Mouse (Mus musculus) intestine, postnatal 0 days (tissue): ENCODE measurements around the gene Robo2. TPM values are rescaled to one million over a fixed set of nuclear protein-coding genes. Genes with fewer than 3 reads are reported as not detected.
"Not testable (repeated sequence)": the region's sequence is repeated elsewhere in the genome, so short reads cannot be mapped to it uniquely, and the experiment has no call there.

Source experiments
- ATAC-seq: fragments of 200-750 bp; cut with Nextera tagmentation; 2 replicates; pipeline ENCODE4 v1.8.0; 2017; ENCODE audit warnings: mild to moderate bottlenecking, moderate TSS enrichment, moderate library complexity
- H3K27ac ChIP-seq: fragments of 300-500 bp; sonication (generic); 2 replicates; pipeline ENCODE4 v1.5.1; 2014; ENCODE audit warnings: mild to moderate bottlenecking, low read depth, low read length, moderate library complexity
- H3K27me3 ChIP-seq: fragments of 300-500 bp; sonication (generic); replicated peaks from 2 replicates; pipeline ENCODE4 v1.6.1; 2014; ENCODE audit warnings: low read length, mixed read lengths; ENCODE audit not compliant: control insufficient read depth, insufficient read depth
- H3K36me3 ChIP-seq: fragments of 300-500 bp; sonication (generic); 2 replicates; pipeline ENCODE4 v1.6.1; 2014; ENCODE audit warnings: mild to moderate bottlenecking, moderate library complexity; ENCODE audit not compliant: control insufficient read depth, insufficient read depth
- H3K4me1 ChIP-seq: fragments of 300-500 bp; sonication (generic); replicated peaks from 2 replicates; pipeline ENCODE4 v1.6.1; 2014; ENCODE audit warnings: antibody characterized with exemption, low read length, mixed read lengths; ENCODE audit not compliant: control insufficient read depth, insufficient read depth
- H3K4me2 ChIP-seq: fragments of 300-500 bp; sonication (generic); replicated peaks from 2 replicates; pipeline ENCODE4 v1.6.1; 2014; ENCODE audit warnings: low read depth, mild to moderate bottlenecking, moderate library complexity
- H3K4me3 ChIP-seq: fragments of 300-500 bp; sonication (generic); 2 replicates; pipeline ENCODE4 v1.5.1; 2014; ENCODE audit warnings: low read depth, low read length
- H3K9ac ChIP-seq: fragments of 300-500 bp; sonication (generic); 2 replicates; pipeline ENCODE4 v1.6.1; 2014; ENCODE audit warnings: mild to moderate bottlenecking, low read depth, low read length
- H3K9me3 ChIP-seq: fragments of 300-500 bp; sonication (generic); 2 replicates; pipeline ENCODE4 v1.6.1; 2016; ENCODE audit warnings: mixed run types; ENCODE audit not compliant: control insufficient read depth
- CTCF ChIP-seq: sonication (generic); IDR thresholded peaks from 2 replicates; pipeline ENCODE4 v1.5.1; 2016; ENCODE audit warnings: low read depth, mild to moderate bottlenecking, control low read depth, antibody characterized with exemption, moderate library complexity
- WGBS: fragments of 180-500 bp; shearing (Covaris S2); extraction: QIAGEN DNeasy Blood & Tissue Kit; methylation state at CpG from one replicate; pipeline ENCODE4 v1.1.7; 2014; 5-methylcytosine and 5-hydroxymethylcytosine counted together
- polyA plus RNA-seq: library from polyadenylated mRNA; unstranded; fragments of >200 nt; fragmentation: Nextera tagmentation; extraction: Ambion mirVana; gene quantifications from 2 replicates; pipeline ENCODE4 v1.2.1, GENCODE M21; 2015

The Robo2 gene
- polyA plus RNA-seq, 1 experiment from 2014 or later, result 6.2 TPM

DNA sequence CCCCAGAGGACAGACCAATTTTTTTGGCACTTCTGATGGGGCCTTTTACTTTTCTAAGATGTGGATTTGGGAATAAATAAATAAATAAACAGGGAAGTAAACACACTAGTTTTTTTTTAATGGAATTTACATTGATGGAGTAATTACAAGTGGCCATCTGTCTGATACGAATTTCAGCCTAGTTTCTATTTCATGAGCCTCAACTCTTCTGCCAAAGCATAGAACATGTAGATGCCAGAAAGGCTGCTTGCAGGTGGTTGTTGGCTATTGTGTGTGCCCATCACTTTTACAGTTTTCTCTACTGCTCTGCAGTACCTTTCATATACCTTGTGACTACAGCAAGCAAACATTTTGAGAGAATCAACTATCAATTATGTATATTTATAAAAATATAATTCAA is 355.4 kb downstream of the Robo2 start:
- 75% methylated on average over 1 of the region's 1 CpGs for WGBS
- H3K4me1 ChIP-seq, result no peaks in the 10 kb centered on the region
- no peak for ATAC-seq
- TF ChIP-seq CTCF, result no peak
- no peaks in the 10 kb centered on the region for H3K27me3 ChIP-seq
- no peaks in the 10 kb centered on the region for H3K36me3 ChIP-seq
- no peak overlapping the region for H3K4me3 ChIP-seq
- H3K27ac ChIP-seq, result no peak overlapping the region
- no peak overlapping the region for H3K4me2 ChIP-seq
- no peak overlapping the region for H3K9ac ChIP-seq
- no peaks in the 10 kb centered on the region for H3K9me3 ChIP-seq

DNA sequence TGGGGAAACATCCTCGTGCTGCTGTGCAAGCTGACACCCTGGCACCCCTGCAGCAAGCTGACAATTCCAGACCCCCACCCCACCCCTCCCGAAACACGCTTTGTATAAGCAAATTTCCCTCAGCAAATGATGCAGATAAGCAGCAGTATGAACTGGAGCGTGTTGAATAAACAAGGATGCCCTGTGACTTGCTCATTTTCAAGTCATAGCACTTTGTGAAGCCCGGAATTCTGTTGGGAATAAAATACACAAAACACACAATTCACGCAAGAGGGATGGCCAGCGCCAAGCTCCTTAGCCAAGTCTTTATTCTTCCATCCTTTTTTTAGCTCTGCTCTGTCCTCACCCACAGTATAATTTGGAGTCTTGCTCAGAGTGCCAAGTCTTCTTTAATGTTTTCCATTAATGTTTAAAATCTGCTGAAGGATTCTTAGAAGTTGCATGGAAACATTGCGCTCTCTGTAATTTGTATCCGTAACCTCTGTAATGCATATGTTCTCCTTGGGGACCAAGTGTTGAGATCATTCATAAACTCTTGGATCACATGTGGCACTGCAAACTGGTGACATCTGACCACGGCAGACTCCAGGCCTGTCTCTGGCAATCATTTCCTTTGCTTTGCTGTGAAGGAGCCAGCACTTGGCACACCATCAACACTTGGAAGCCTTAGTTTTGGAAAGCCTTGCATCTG is 356.4 kb downstream of the Robo2 start:
- no peak for ATAC-seq
- no peaks in the 10 kb centered on the region for H3K9me3 ChIP-seq
- no peaks in the 10 kb centered on the region for H3K36me3 ChIP-seq
- no peak overlapping the region for H3K4me2 ChIP-seq
- no peaks in the 10 kb centered on the region for H3K27me3 ChIP-seq
- no peaks in the 10 kb centered on the region for H3K4me1 ChIP-seq
- H3K4me3 ChIP-seq, result no peak overlapping the region
- WGBS, result 63% methylated on average over 10 of the region's 10 CpGs
- TF ChIP-seq CTCF, result no peak
- H3K27ac ChIP-seq, result no peak overlapping the region
- no peak overlapping the region for H3K9ac ChIP-seq

DNA sequence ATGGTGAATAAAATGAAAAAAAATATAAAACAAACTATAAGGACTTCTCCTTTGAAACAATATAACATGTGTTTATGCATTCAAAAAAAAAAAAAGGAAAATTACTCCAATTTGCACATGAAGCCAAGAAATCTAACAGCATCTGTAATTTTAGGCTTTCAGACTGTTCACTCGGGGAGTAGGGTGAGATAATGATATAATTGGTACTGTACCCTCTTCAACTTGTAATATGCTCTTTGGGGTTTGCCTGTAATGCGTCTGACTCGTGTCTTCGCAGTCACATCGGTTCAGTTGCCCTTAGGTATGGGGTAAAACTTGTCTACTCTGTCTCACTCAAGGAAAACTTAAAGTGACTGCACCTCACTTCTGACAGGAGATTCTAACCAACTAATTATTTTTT is 362.2 kb downstream of the Robo2 start:
- ATAC-seq, result no peak
- Histone ChIP-seq H3K9ac (no peak overlapping the region), H3K36me3 (no peaks in the 10 kb centered on the region), H3K4me1 (no peaks in the 10 kb centered on the region), H3K4me2 (no peak overlapping the region), H3K9me3 (no peaks in the 10 kb centered on the region), H3K27ac (no peak overlapping the region), H3K27me3 (no peaks in the 10 kb centered on the region), H3K4me3 (no peak overlapping the region)
- no peak for TF ChIP-seq CTCF
- 85% methylated on average over 5 of the region's 5 CpGs for WGBS

DNA sequence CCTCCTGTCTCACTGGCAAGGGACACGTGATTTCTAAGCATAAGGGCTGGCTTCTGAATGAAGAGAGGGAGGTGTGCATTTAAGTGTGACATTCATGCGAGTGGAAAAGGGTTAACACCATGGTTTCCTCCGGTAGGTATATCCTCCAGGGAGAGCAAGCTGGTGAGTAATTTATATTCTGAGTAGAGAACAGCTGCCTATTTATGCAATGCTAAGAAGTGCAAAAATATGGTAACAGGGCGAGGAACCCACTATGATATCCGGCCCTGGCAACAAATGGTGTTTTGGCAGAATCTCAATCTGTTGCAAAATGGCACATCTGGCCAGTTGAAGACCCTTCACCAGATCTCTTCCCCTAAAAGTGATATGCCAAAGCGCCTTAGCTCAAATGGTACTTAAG is 362.6 kb downstream of the Robo2 start:
- Histone ChIP-seq H3K27me3 (no peaks in the 10 kb centered on the region), H3K4me3 (no peak overlapping the region), H3K27ac (no peak overlapping the region), H3K4me1 (no peaks in the 10 kb centered on the region), H3K36me3 (no peaks in the 10 kb centered on the region), H3K4me2 (no peak overlapping the region), H3K9me3 (no peaks in the 10 kb centered on the region), H3K9ac (no peak overlapping the region)
- WGBS, result 81% methylated on average over 6 of the region's 6 CpGs
- ATAC-seq, result no peak
- TF ChIP-seq CTCF, result no peak

DNA sequence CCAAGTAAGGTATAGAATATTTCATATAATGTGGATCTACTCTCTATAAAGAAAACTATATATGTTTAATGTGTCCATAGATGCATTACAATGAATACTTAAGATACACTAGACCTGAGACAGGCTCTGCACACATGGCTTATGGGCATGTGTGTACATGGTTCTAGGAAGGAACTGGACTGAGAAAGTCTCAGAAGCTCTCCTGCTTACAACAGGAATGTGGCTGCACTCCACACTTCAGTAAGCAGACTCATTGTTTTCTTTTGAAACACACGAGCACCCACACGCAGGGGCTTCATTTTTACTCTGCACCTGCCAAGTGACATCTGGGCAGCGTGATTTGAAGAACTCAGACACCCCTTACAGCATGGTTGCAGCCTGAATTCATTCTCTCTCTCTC is 364.4 kb downstream of the Robo2 start:
- H3K4me2 ChIP-seq, result no peak overlapping the region
- no peaks in the 10 kb centered on the region for H3K9me3 ChIP-seq
- H3K27ac ChIP-seq, result no peak overlapping the region
- H3K4me1 ChIP-seq, result no peaks in the 10 kb centered on the region
- no peak overlapping the region for H3K4me3 ChIP-seq
- ATAC-seq, result no peak
- TF ChIP-seq CTCF, result no peak
- 82% methylated on average over 3 of the region's 3 CpGs for WGBS
- H3K9ac ChIP-seq, result no peak overlapping the region
- no peaks in the 10 kb centered on the region for H3K27me3 ChIP-seq
- no peaks in the 10 kb centered on the region for H3K36me3 ChIP-seq

DNA sequence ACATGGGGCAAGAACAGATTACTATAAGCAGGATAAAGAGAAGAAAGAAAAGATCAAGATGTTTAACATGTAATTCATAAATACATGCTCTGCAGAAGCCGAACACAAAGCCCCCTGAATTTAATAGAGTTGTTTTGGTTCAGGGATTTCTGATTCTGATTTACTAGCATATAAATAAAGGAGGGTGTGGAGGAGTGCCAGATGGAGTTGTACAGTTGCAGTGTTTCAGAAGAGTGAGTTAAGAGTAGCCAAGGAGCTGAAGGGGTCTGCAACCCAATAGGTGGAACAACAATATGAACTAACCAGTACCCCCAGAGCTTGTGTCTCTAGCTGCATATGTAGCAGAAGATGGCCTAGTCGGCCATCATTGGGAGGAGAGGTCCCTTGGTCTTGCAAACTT is 370.8 kb downstream of the Robo2 start:
- H3K36me3 ChIP-seq, H3K9me3 ChIP-seq, ATAC-seq, H3K4me3 ChIP-seq, H3K4me1 ChIP-seq, H3K27me3 ChIP-seq, H3K9ac ChIP-seq, H3K4me2 ChIP-seq, H3K27ac ChIP-seq: not testable (repeated sequence)
- WGBS, result 80% methylated on average over 1 of the region's 2 CpGs

DNA sequence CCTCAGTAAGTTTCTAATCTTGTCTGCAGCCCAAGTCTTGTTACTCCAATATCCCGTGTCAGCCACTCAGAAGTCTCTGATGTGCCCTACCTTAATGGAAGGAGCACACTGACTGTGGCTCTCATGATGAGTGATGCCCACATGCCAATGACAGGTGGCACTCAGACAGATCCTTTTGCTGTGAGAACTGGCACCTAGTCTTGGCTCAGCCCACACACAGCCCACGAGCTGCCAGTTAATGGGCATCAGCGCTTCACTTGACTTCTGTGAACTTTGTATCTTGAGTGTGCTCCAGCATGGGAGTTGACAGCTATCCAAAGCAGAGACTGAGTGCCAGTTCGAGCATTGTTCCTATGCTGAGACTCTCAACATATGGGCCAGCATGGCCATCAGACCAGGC is 383.8 kb downstream of the Robo2 start:
- Histone ChIP-seq H3K4me2 (no peak overlapping the region), H3K9me3 (no peaks in the 10 kb centered on the region), H3K27ac (no peak overlapping the region), H3K4me1 (no peaks in the 10 kb centered on the region), H3K27me3 (no peaks in the 10 kb centered on the region), H3K9ac (no peak overlapping the region), H3K4me3 (no peak overlapping the region), H3K36me3 (no peaks in the 10 kb centered on the region)
- no peak for TF ChIP-seq CTCF
- ATAC-seq, result no peak
- WGBS, result 79% methylated on average over 4 of the region's 4 CpGs
